Mouse (Mus musculus) c-Kit-positive CD71-positive TER-119-positive erythroid progenitor cells, embryonic 14.5 days (primary cell): ENCODE data around the gene Frmd4b.

Experiments used
- DNase-seq: peaks from one replicate; pipeline ENCODE4 v3.0.0-alpha.2; 2013; ENCODE audit warnings: low spot score

Gene Frmd4b

DNA sequence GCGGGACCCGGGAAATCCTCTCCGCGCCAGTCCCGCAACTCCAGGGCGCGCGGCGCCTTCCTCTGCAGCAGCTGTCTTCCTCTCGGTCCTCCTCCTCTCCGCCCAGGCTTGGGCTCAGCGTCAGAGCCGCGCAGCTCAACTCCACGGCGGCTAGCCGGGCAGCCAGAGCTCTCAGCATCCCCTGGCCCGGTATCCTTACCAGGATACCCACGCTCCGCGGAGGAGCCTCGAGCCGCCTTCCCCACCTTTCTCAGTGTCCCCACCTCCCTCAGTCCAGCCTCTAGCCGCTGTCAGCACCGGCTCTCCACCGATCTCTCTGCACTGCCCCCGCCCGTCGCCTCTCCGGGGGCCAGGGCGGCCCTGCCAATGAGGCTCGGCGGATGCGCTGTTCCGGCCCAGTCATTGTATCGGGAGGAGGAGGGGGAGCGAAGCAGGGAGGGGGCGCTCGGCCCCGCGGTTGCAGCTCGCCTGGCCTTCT is at the start of gene Frmd4b:
Gene Frmd4b (minus strand): TSS at position 276 of the 478 bp plus-strand sequence.
- no peak for DNase-seq

DNA sequence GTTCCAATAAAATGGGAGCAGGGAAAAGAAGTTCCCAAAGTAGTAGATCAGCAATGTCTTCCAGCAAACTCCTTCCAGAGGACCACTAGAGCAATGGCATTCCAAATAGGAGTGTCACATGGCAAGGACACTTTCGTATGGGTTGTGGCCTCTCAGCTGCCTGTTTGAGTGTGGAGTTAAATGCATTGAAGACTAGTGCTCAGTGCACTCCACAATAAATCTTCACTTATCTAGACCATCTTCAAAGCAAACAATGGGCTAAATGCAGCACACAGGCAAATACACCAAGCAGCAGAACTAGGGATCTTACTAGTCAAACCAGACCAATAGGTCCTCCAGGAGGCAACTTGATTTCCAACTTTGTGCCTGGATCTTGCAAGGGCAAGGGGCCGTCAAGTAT is 49.1 kb upstream of the Frmd4b start:
- DNase-seq = no peak

- DNase-seq = no peak
These were observed 41.6 kb upstream of the Frmd4b start for GRCm38 (mm10) chr6:97658921-97659320.

- no peak for DNase-seq
These were observed 38.6 kb upstream of the Frmd4b start for GRCm38 (mm10) chr6:97655986-97656385.

DNA sequence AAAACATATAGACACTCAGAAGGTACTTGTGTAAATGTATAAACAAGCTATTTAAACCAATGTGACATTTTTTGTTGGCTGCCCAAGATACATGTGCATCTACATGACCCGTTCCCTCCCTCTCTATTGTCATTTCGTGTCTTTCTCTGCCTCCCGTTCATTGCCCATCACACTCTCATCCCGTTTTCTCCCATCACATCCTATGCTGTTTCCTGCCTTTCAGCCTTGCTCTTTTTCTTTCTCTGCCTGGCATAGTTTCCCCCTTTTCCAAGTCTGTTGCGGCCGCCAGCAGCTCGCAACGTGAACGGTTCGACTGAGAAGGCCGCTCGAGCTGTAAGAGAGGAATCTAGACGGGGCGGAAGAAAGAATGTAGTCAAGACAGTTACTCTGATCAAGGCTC is 30.2 kb upstream of the Frmd4b start:
- no peak for DNase-seq

DNA sequence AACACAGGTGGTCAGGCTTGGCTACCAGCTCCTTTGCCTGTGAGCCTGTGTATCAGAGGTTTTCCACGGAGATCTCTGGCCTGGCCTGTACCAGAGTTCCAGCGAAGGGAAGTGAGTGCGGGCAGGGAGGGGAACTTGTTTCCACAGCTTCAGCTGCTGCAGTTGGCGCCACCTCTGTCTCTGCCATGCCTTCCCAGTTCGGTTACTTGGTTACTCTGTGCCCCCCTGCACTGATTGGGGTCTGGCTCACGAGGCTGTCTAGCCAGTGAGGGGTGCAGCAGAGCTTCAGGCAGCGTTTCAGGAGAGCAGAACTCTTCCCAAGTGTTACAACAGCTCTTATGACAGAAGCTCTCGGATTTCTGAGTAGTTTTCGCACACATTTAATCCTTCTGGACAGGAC is 6.0 kb upstream of the Frmd4b start:
- no peak for DNase-seq

DNA sequence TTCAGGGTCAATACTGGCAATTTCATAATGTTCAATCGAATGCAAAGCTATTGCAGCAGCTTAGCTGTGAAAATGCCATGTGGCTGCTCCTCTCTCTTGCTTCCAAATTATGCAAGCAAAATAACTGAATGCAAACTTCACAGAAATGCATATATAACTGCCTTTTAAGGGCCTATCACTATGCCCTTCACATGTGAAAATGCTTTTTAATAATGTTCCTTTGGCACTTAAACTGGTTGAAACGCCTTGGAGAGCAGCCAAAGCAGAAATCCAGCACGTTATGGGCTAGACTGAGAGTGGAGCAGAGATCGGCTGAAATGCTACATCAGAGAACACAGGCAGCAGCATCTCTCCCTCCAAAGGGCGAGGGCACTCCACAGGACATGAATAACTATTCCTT is 4.9 kb upstream of the Frmd4b start:
- no peak for DNase-seq

DNA sequence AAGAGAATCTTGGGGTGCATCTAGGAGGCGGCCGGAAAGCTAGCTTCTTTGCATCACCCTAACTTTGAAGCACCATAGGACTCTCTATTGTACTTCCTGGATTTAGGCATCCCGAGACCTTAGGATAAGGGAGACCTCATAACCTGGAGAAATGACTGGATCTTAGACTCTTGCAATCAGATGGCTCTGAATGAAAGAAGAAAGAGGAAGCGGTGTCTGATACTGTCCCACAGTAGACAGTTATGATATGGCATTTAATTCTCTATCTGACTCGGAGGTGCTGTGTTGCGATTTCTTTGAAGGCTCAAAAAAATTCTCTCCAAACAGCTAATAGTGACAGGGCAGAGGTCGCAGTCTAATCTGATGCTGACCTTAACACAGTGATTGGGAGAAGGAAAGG is 433 bp upstream of the Frmd4b start:
- DNase-seq = no peak

GRCm38 (mm10) chr6:97616658-97617265 is 579 bp downstream of the Frmd4b start:
- DNase-seq = no peak

DNA sequence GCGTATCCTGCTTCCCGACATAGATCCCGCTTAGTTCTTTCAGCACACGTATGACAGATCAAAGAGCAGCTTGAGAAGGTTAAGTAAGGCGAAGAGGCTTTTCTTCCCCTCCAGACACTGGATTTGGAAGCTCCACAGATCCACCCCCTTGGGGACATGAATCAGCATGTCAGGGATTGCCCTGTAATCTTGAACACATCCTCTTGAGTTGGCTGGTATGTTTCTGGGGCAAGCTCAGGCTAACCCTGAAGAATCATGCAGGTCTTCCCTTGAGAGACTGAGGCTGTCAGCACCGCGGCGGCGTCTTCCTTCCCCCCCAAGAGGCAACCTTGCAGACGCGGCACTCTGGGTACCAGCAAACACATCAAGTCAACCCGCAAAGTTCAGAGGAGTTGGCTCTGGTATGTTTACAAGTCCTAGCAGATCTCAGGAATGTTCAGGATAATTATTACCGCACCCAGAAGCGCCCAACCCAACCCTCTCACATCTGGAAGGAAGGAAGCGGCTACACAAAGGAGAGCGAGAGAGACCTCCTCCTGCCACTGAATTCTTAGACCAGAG is 1.4 kb downstream of the Frmd4b start:
- DNase-seq = no peak

DNA sequence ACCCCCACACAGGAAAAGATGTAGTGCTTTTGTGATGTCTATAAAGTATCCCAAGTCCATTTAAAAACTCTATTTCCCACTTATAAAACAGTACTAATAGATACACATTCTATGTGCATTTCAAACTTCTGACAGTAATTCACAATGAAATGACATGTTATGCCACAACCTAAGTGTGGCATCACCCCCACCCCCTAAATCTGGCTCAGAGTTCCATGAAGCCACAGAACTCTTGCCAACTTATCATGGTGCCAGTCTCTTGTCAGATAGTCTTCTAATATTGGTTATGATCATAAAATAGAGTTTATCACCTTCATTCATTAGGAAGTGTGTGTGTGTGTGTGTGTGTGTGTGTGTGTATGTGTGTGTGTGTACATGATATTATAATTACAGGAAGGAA is 3.2 kb downstream of the Frmd4b start:
- DNase-seq = no peak

DNA sequence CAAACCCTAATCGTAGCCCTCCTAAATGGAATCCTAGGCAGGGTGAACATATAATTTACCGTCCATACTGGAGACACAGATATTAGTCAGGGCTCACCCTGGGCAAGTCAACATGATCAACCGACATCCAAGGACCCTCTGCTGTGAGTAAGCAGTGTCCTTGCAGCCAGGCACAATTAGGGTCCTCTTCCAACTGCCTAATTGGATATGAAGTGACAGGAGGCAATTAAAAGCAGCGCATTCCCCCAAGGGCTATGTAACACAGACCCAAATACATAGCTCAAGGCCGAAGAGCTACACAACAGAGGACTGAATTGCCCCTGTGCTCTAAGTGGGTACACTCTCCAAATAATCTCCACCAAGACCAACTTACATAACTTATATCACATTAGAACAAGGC is 4.5 kb downstream of the Frmd4b start:
- DNase-seq = no peak

- no peak for DNase-seq
These were observed 7.3 kb downstream of the Frmd4b start for GRCm38 (mm10) chr6:97610051-97610450.

DNA sequence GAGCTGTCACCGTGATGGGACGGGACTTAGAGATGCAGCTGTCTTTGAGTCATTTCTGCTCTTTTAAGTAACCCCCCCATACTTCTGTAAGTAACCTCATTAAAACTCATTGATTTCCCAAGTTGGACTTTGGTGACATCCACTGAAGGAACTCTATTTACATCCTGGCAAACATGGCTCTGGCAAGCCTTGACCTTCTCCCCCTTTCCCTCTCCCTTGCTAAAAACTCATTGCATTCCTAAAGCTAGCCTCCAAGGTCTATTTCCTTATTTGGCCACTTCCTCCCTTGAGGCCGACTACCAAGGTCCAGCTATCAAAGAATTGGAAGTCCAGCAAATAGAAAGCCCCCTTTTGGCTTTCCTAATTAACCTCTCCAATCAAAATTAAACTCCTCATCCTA is 9.7 kb downstream of the Frmd4b start:
- no peak for DNase-seq

- no peak for DNase-seq
These were observed 22.1 kb downstream of the Frmd4b start for GRCm38 (mm10) chr6:97595218-97595617.

- DNase-seq = no peak
These were observed 22.8 kb downstream of the Frmd4b start for GRCm38 (mm10) chr6:97594589-97594988.

DNA sequence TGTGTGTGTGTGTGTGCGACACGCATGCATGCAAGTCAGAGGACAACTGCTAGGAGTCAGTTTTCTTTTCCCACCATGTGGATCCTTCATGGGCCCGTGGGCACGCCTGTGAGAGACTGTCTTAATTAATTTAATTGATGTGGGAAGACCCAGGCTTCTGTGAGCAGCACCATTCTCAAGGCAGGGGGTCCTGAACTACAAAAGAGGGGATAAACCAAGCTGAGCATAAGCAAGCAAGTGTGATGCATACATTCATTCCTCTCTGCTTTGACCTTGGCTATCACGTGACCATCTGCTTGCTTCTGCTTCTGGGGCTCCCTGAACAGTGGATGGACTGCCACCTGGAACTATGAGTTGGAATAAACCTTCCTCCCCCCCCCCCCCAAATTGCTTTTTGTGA is 27.1 kb downstream of the Frmd4b start:
- no peak for DNase-seq

DNA sequence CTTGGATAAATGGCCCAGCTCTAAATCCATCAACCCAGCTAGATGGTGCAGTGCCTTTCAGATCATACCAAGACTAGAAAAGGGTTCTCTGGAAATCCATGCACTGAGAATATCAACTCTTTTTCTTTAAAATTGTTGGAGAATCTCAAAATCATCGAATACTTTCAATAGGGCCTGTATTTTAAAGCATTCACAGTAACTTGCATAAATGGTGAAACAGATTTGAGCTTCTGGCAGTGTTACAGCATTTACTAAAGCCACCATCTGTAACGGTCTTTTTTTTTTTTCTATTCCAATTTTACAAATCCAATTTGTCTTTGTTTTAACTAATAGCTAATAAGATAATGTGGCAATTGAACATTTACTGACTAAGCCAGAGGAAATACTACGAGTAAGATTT is 27.8 kb downstream of the Frmd4b start:
- DNase-seq = no peak

DNA sequence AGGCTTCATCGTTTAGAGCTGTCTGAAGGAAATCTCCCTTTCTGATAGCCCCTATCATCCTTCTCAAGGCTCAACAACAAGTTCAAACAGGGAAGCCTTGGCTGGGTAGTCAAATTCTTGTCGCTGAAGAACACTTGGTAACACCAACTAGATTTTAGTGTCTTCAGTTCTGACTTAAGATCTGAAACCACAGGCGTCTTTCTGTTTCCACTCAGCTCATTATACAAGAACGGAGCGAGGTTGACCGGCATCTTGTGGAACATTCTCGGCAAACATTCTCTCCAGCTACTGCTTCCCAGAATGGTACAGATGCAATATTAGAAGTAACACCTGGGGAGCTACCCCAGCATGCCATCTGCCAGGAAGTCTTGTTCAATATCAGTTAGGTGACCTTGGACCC is 28.3 kb downstream of the Frmd4b start:
- no peak for DNase-seq

DNA sequence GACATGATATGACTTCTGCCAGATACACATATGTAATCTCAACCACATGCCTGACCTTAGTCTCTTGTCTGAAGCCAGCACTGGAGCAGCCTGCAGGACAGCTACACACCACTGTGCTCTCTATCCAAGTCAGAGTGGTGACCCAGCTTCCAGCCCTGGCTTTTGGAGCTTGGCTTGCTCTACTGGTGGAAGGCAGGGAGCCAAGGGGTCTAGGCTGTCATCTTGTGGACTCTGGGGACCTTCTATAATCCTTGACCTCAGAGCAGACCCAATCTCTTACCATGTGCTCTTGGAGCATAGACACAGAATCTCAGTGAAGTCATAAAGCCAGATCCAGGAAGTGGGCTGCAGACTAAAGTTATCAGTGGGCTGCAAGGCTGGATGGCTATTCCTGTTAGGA is 30.7 kb downstream of the Frmd4b start:
- no peak for DNase-seq

GRCm38 (mm10) chr6:97586024-97586423 is 31.3 kb downstream of the Frmd4b start:
- DNase-seq = no peak

DNA sequence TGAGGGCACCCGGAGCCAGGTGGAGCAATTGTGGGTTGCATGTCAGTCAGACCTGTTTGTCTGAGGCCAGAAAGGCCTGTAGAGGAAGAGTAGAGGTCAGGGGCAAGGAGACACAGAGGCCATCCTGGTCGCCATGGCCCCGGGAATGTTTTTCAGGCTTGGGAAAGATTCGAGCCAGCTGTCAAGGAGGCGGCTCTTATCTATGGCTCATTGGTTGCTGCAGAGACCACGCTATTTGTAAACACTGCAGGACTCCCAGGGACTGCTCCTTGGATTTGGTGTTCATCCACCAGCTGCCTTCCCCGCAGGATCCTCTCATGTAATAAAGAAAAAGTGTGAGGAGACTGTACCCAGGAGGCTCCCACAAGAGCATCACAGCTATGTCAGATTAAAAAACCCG is 34.6 kb downstream of the Frmd4b start:
- DNase-seq = no peak

GRCm38 (mm10) chr6:97581941-97582340 is 35.4 kb downstream of the Frmd4b start:
- DNase-seq = no peak

- no peak for DNase-seq
These were observed 36.8 kb downstream of the Frmd4b start for GRCm38 (mm10) chr6:97580479-97581030.
